Mouse (Mus musculus): ENCODE measurements around the gene Fdx1l.
"Not testable (repeated sequence)": the region's sequence is repeated elsewhere in the genome, so short reads cannot be mapped to it uniquely, and the experiment has no call there.

The Fdx1l gene

DNA sequence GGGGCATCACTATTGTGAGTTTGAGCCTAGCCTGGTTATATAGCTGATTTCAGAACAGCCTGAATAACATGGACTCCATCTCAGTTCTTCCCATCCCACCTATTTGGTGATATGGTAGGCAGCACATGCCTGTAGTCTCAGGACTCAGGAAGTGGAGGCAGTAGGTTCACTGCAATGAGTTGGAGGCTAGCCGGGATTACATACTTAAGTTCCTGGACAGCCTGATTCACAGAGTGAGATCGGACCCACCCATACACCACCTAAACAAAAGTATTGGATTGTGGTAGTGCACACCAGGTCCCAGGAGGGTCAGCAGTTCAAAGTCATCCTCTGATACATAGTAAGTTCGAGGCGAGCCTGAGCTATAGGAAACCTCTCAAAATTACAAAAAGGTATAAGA lies 773 bp downstream of the Fdx1l start:
- DNase-seq (ENCODE audit: low read depth), result peak; percentile 37

DNA sequence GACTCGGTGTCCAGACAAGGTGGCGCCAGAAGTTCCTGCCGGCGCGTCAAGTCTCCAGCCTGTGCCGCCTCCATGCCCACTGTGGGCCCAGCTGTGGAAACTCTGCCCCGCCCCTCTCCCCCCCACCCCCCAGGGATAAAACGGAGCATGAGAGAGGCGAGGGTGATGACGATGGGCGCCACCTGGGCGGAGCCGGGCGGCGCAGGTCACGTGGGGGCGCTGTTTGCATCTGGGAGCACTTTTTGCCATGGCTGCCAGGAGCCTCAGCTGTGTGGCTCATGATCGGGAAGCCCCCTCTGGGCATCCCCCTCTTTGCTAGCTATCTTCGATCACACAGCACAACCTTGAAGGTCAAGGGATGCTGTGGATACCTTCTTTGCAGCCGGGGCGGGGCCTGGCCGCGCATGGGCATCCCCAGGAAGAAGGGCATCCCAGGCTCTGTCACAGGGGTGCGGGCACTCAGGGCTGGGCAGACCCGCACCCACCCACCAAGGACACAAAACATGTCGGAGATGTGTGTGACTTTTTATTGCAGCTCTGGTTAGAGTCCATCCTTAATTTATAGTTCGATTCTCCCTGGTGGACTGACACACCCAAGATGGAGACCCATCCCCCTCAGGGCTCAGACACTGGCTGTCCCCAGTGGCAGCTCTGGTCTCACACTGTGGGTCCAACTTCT lies 6.3 kb downstream of the Fdx1l start, which contains the start of gene Zglp1:
Gene Zglp1 (minus strand): TSS at position 88 of the 679 bp plus-strand sequence.
- no peak for DNase-seq (ENCODE audit: low read depth)

DNA sequence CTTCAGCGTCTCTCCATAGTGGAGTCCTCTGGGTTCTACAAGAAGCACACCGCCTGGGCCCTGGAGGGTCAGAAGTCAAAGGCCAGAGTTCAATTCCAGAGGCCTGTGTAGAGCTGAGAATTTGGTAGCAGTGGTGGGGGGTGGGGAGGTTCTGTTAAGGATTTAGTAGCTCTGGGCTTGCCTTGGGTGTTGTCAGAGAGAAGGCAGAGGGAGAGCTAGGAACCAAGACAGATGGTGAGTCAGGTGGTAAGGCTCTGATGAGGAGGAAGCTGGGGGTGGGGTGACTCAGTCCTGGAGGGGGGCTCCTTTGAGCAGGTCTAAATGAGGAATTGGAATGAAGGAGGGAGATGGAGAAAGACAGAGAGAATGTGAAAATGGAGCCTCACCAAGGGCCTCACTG lies 10.5 kb downstream of the Fdx1l start:
- DNase-seq (ENCODE audit: low read depth), result no peak

DNA sequence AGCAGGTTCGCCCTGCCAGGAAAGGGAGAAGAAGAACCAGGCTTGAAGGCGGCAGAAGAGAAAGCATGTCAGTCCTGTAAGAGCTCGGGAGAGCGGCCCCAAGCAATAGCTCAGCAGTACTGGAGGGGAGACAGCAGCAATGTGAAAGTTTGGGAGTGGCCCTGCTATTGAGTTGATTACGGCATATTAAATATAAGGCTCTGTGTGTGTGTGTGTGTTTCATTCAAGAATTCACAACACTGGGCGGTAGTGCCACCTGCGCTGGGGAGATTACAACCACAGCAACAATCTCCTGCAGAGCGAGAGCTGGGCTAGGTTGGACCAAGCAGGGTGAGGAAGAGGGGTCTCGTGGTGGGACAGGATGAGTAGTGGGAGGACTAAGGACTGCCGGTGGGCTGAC lies 21.8 kb downstream of the Fdx1l start:
- no peak for DNase-seq (ENCODE audit: low read depth)

DNA sequence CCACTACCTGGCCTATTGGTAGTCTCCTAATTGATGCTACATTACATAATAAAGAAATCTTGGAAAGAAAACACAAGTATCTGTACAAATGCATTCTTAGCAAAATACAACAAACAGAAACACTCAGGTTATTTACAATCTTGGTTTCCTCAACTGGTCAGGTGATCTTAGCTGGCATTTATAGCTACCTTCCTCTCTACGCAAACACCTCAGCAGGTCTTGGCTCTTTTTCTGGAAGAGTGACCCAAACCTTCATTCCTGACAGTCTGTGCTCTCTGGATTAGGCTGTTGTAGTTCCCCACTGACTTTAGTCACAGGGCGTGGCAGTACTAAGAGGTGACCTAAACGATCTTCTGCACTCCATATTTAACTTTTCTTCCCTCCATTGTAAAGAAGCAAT lies 28.2 kb downstream of the Fdx1l start:
- no peak for DNase-seq (ENCODE audit: low read depth)

DNA sequence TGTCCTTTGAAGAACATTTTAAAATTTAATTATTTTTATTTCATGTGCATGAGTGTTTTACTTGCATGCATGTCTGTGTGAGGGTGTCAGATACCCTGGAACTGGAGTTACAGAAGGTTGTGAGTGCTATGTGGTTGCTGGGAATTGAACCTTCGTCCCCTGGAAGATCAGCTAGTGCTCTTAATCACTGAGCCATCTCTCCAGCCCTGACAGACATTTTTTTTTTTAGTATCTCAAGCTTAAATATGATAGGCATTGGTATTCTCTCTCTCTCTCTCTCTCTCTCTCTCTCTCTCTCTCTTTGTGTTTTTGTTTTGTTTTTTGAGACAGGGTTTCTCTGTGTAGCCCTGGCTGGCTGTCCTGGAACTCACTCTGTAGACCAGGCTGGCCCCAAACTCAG lies 28.6 kb downstream of the Fdx1l start:
- not testable (repeated sequence) for DNase-seq (ENCODE audit: low read depth)

DNA sequence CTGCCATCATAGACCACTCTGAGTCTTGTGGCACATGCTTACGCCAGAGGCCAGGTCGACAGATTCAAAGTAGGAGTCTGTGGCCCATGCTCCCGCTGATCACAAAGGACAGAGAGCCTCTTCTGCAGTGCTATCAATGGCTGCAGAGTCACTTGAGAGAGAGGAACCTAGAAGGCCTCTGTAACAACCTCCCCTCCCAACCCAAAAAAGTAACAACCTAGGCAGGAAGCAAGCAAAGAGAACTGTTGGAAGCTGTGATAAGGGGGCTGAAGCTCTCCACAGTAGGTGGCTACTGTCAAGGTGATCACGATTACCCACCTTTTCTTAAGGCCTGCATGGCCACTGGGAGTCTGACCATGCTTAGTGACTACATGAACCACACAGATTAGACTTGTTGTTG lies 29.9 kb downstream of the Fdx1l start:
- DNase-seq (ENCODE audit: low read depth), result no peak

DNA sequence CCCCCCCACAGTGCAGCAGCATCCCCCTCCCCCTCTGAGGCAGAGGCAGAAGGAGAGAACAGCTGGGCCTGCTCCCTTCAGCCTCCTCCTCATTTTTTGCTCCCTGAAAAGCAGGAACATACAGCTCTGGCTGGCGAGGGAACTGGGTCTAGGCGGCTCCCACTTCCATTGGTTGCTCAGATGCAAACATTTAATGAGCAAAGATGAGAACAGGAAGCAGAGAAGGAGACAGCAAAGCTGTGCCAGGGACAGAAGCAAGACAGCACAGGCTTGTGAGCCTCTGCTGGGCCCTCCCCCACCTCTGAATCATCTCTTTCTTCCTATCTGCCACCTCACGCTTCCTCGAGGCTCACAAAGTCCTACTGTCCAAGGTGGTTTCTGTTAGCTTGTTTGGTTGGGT lies 32.1 kb downstream of the Fdx1l start:
- no peak for DNase-seq (ENCODE audit: low read depth)

DNA sequence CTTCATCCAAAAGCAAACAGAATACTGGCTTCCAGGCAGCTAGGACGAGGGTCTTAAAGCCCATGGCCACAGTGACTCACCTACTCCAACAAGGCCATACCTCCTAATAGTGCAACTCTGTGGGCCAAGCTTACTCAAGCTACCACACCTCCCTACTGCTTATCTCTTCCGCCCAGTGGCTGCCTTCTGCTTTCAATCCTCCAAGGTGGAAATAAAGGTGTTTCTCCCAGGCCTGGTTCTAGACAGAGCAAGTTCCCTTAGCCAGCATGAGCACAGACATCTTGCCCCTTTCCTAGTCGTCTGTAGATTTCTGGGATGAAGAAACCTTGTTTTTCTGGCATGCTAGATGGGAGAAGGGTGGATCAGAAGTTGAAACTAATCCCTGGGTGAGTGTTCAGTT lies 33.6 kb downstream of the Fdx1l start:
- DNase-seq (ENCODE audit: low read depth), result no peak

DNA sequence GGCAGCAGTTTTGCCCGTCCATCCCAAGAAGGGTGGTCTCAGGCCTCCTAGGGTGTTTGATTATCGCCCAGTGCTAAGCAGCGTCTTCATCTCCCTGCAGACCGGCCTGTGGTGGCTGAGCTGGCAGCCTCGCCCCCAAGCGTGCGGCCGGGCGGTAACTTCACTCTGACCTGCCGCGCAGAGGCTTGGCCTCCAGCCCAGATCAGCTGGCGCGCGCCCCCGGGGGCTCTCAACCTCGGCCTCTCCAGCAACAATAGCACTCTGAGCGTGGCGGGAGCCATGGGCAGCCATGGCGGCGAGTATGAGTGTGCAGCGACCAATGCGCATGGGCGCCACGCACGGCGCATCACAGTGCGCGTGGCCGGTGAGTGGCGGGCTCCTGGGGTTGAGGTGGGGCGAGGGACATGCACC lies 35.9 kb downstream of the Fdx1l start:
- no peak for DNase-seq (ENCODE audit: low read depth)

DNA sequence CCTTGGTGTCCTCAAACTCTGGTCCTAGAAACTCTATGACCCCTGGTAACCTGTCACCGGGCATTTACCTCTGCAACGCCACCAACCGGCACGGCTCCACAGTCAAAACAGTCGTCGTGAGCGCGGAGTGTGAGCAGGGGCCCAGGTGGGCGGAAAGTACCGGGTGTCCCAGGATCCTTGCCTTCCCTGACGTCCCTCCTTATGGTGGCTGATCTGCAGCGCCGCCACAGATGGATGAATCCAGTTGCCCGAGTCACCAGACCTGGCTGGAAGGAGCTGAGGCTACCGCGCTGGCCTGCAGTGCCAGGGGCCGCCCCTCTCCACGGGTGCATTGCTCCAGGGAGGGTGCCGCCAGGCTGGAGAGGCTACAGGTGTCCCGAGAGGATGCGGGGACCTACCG lies 36.7 kb downstream of the Fdx1l start:
- no peak for DNase-seq (ENCODE audit: low read depth)

DNA sequence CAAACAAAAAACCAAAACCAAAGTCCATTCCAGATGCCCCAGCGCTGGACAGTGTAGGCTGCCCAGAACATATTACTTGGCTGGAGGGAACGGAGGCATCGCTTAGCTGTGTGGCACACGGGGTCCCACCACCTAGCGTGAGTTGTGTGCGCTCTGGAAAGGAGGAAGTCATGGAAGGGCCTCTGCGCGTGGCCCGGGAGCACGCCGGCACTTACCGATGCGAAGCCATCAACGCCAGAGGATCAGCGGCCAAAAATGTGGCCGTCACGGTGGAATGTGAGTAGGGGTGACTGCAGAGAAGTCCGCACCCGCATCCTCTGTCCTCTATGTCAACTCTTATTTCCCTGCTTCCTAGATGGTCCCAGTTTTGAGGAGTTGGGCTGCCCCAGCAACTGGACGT lies 37.3 kb downstream of the Fdx1l start:
- DNase-seq (ENCODE audit: low read depth), result no peak

DNA sequence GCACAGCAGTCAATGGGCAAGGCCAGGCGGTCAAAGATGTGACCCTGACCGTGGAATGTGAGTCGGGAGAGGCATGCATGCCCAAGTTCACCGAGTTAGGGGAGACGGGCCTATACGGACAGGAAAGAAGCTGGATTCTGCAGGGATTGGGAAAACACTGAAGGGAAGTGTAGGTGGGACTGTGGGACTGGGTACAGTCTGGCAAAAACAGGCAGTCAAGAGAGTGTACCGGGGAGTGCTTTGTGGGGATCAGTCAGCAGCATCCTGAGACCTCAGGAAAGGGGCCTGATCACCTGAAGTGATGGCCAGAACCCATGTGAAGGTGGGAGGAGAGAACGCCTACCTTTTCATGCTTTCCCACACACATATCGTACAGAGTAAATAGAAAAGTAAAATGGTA lies 37.8 kb downstream of the Fdx1l start:
- DNase-seq (ENCODE audit: low read depth), result no peak

DNA sequence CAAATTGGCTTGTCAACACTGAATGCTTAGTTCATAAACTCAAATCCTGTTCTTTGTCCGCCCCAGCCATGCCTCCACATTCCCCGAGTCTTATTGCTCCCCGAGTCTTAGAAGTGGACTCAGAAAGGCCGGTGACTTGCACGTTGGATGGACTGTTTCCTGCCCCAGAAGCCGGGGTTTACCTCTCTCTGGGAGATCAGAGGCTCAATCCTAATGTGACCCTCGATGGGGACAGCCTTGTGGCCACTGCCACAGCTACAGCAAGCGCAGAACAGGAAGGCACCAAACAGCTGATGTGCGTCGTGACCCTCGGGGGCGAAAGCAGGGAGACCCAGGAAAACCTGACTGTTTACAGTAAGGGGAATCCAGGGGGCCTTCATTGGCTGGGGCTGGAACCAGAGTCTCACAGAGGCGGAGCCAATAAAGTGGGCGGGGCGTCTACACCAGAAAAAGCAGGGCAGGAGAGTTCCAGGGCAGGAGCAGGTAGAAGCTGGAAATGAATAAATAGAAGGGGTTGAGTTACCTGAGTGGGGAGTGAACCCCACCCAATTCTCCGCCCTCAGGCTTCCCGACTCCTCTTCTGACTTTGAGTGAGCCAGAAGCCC lies 38.8 kb downstream of the Fdx1l start:
- DNase-seq (ENCODE audit: low read depth), result peak; percentile 64

DNA sequence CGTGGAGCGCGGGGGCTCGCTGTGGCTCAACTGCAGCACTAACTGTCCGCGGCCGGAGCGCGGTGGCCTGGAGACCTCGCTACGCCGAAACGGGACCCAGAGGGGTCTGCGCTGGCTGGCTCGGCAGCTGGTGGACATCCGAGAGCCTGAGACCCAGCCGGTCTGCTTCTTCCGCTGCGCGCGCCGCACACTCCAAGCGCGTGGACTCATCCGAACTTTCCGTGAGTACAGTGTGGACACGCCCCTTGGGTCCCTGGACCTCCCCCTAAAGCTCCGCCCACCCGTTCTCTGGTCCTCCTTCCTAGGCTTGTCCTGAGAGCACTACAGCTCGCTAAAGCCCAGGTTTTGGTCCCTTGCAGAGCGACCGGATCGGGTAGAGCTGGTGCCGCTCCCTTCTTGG lies 40.3 kb downstream of the Fdx1l start:
- peak; percentile 97 for DNase-seq (ENCODE audit: low read depth)

DNA sequence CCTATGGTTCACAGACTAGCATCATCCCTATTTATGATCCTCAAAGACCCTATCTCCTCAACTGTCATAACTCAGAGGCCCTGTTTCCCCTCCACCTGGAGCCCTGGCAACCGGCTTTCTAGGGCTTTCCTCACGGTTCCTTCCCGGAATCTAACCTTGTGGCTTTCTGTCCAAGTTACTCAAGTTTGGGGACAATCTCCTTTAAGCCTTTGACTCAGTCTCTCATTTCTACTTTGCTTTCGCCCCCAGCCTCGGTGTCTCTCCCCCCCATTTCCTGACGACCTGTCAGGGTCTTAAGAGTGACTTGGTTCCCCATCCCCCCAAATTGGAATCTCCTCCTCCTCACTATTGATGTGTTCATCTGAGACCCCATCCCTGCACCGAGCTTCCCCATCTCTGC lies 40.9 kb downstream of the Fdx1l start:
- DNase-seq (ENCODE audit: low read depth), result no peak

DNA sequence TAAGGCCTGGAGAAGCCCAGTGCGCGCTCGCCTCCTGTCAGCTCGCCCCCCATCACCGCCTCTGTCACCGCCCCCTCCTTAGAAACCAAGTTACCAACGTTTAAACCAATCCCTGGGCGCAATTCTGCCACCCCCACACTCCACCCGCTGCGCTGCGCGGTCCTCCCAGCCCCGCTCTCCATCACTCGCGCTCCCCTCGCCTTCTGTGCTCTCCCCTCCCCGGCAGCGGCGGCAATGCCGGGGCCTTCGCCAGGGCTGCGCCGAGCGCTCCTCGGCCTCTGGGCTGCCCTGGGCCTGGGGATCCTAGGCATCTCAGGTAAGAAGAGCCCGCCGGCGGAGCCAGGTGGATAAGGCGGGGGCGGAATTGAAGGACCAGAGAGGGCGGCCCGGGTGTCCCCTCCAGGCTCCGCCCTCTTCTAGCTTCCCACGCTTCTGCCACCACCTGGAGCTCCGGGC lies 41.5 kb downstream of the Fdx1l start, which contains the start of gene Icam5:
Gene Icam5 (plus strand): TSS at position 178 of the 456 bp plus-strand sequence.
- peak; percentile 77 for DNase-seq (ENCODE audit: low read depth)

DNA sequence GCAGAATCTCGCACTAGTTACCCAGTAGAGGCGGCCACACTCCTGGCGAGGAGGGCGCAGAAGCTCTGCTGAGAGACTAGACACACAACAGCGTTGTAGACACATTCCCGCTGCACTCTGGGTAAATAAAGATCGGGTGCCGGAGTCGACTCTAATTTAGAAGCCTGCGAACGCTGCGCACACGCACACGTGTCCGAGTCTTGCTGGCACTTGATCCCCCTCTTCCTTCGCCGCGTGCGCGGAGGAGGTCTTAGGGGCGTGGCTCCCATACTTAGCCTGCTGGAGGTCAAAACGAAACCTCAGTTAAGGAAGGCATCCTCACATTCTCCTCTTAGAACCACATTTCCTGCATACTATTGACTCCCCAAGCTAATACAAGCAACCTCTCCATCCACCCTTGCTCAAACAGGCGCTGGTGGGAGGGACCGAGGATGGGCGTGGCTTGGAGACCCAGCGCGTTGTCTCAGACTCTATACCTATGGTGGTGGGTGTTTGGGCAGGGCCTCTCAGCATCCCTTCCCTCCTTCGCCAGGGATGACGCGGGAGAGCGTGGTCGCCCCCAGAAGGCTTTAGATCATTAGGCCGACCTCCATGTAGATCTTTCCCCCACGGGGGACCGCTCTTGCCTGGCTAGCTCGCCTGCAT lies 42.0 kb downstream of the Fdx1l start:
- peak; percentile 89 for DNase-seq (ENCODE audit: low read depth)

DNA sequence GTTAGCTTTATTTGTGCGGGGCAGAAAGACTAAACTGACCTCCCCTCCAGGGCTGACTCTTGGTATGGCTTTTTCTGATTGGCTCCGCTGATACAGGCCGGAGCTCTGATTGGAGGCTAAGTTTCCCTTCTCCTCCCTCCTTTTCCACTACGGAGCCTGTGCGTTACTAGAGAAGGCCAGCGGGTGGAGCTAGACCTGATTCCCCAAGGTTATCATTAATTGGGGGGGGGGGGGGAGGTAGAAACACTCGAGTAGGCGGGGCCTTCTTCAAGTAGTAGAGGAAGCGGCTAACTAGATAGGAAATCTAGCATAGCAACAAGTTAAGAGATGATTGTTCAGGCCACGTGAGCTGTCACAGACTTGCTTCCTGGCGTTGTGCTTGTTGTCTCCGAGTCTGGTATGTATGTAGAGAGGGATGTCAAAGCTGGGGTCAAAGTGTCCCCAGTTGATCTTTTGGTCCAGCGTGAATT lies 42.6 kb downstream of the Fdx1l start:
- peak; percentile 99 for DNase-seq (ENCODE audit: low read depth)

DNA sequence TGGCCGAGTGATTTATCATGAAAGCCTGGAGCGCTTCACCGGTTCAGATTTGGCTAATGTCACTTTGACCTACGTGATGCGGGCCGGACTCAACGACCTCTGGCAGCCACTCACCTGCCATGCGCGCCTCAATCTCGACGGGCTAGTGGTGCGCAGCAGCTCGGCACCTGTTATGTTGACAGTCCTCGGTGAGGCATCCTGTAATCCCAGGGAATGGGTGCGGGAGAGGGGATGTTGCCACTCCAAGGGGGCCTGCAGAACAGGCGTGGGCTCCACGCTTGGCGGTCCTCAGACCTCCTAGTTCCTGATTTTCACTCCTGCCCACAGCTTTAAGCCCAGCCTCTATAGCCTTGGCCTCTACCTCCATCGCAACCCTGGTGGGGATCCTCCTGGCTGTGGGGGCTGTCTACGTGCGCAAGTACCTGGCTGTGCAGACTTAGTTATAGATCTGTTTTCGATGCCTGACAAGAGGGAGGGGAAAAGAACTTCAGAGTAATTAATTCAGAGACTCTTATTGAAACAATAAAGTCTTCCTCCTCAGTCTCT lies 43.3 kb downstream of the Fdx1l start:
- peak; percentile 53 for DNase-seq (ENCODE audit: low read depth)

DNA sequence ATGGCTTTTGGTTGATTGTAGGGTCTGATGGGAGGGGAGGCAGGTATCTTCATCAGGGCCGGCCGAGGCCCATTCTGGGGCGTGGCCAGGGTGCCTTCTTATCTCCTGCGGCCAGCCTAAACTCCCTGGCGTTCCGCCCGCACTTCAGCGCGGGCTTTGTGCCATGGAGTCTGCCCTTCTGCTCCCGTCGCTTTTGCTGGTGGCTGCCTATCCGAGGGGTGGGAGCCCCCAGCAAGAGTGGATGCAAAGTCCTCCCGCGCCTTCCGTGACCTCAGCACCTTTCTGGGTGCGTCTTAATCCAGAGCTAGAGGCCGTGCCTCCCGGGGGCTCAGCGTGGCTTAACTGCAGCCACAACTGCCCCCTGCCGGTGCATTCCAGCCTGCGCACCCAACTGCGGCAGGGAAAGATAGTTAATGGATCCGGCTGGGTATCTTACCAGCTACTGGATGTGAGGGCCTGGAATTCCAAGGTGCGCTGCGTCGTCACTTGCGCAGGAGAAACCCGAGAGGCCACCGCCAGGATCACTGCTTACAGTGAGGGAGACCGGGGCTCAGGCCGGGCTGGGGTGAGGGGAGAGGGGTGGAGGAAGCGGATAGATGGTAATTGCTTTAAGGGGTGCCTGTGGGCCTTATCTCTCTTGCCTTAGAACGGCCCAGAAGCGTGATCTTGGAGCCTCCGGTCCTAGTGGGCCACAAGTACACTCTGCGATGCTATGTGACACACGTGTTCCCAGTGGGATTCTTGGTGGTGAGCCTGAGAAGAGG lies 43.9 kb downstream of the Fdx1l start, which contains the start of gene Icam4:
Gene Icam4 (plus strand): TSS at position 83 of the 764 bp plus-strand sequence.
- DNase-seq (ENCODE audit: low read depth), result peak; percentile 85

DNA sequence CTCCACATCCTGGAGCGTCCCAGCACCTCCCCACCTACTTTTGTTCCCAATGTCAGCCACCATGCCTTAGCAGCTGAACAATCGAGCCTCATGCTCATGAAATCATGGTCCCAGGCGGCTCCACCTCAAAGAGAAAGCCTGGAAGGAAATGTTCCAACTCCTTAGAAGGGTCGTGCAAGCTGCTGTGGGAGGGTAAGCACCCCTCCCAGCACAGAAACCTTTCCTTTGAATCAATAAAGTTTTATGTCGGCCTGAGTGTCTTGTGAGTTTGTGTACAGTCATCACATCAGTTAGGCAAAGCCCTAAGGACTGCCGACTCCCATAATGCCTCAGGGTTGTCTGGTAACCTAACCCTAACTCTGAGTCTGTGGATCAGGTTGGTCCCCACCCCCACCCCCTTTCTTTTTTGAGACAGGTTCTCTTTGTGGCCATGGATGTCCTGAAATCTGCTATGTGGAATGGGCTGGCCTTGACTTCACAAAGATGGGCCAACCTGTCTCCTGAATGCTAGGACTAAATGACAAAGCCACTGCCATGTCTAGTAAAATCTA lies 44.8 kb downstream of the Fdx1l start:
- DNase-seq (ENCODE audit: low read depth), result no peak
